Comparison of ENCODE assay signal across 12 mouse cellular contexts in genomic region chrX:58019257-58019953, GRCm38 (mm10). TPM values are rescaled to one million over a fixed set of nuclear protein-coding genes. Genes with fewer than 3 reads are reported as not detected.
A peak's percentile ranks its signal among the peaks of the same experiment; 100 is the strongest.
DNase-seq lines count a peak whose midpoint lies in the region; ATAC-seq lines count a peak whose summit lies in the region.
"Had no signal": no experiment of that assay in that cellular context is flagged by ENCODE, and none has a peak within 500 bp of the region (broad histone marks: within the 10 kb centered on the region; RNA-seq: fewer than 3 reads in every experiment).

No protein-coding gene starts in this region.

- H3K9me3 ChIP-seq in heart, embryonic 15.5 days (replicated peaks), result no peaks in the 10 kb centered on the region
- H3K9me3 ChIP-seq in forebrain, embryonic 12.5 days, result no peaks in the 10 kb centered on the region
- H3K9me3 ChIP-seq in midbrain, embryonic 12.5 days, result no peaks in the 10 kb centered on the region
- no peaks in the 10 kb centered on the region for H3K9me3 ChIP-seq in liver, embryonic 12.5 days (replicated peaks)
- H3K9me3 ChIP-seq: liver, embryonic 15.5 days had no signal

- H3K27ac ChIP-seq in heart, embryonic 15.5 days, result no peak overlapping the region
- H3K27ac ChIP-seq in forebrain, embryonic 12.5 days, result peak overlapping the region; percentile 80
- H3K27ac ChIP-seq in midbrain, embryonic 12.5 days (replicated peaks), result peak overlapping the region; percentile 83
- no peak overlapping the region for H3K27ac ChIP-seq in liver, embryonic 12.5 days
- H3K27ac ChIP-seq: liver, embryonic 15.5 days had no signal

- H3K27me3 ChIP-seq in heart, embryonic 15.5 days, result peaks cover 90% of the 10 kb centered on the region
- H3K27me3 ChIP-seq in forebrain, embryonic 12.5 days, result peaks cover 43% of the 10 kb centered on the region
- H3K27me3 ChIP-seq in midbrain, embryonic 12.5 days, result peaks cover 50% of the 10 kb centered on the region
- H3K27me3 ChIP-seq in liver, embryonic 12.5 days (replicated peaks), result peaks cover 89% of the 10 kb centered on the region

- intact Hi-C loops in heart, postnatal 14 days (cut with DNase I), result no loop called here

- 9% methylated on average over 30 of the region's 33 CpGs for WGBS in heart, embryonic 15.5 days
- 18% methylated on average over 33 of the region's 33 CpGs for WGBS in forebrain, embryonic 12.5 days
- WGBS in midbrain, embryonic 12.5 days, result 30% methylated on average over 29 of the region's 33 CpGs
- WGBS in liver, embryonic 12.5 days (ENCODE audit: insufficient replicate concordance), result 8% methylated on average over 33 of the region's 33 CpGs

- DNase-seq in heart, postnatal 14 days, result no peak
- peak; percentile 57 for DNase-seq in R1 (ENCODE audit: low read depth, low spot score)
- DNase-seq in right cerebral cortex, postnatal 25 days, result no peak
- no peak for DNase-seq in urinary bladder, postnatal 36 days (ENCODE audit: low spot score in 2 of 2)

- peak overlapping the region; percentile 26 for H3K4me3 ChIP-seq in heart, embryonic 15.5 days
- peak overlapping the region; percentile 30 for H3K4me3 ChIP-seq in forebrain, embryonic 12.5 days (replicated peaks)
- H3K4me3 ChIP-seq in midbrain, embryonic 12.5 days, result peak overlapping the region; percentile 35
- H3K4me3 ChIP-seq in liver, embryonic 12.5 days, result no peak overlapping the region
- H3K4me3 ChIP-seq: liver, embryonic 15.5 days had no signal

- ATAC-seq in heart, embryonic 15.5 days (replicated peaks; ENCODE audit: insufficient number of reproducible peaks, insufficient read depth, low FRiP score, low read depth), result no peak
- peak; percentile 68 for ATAC-seq in forebrain, embryonic 12.5 days (ENCODE audit: low FRiP score)
- peak; percentile 86 for ATAC-seq in midbrain, embryonic 12.5 days (ENCODE audit: low FRiP score, low read depth)
- ATAC-seq in liver, embryonic 12.5 days, result no peak

- no peak overlapping the region for H3K9ac ChIP-seq in heart, embryonic 15.5 days
- peak overlapping the region; percentile 42; the same call in 1 of the 2 replicates for H3K9ac ChIP-seq in forebrain, embryonic 12.5 days
- H3K9ac ChIP-seq in midbrain, embryonic 12.5 days (replicated peaks), result peak overlapping the region; percentile 28; the same call in 1 of the 2 replicates
- H3K9ac ChIP-seq in liver, embryonic 12.5 days, result no peak overlapping the region
- H3K9ac ChIP-seq: liver, embryonic 15.5 days had no signal

- no peaks in the 10 kb centered on the region for H3K36me3 ChIP-seq in heart, embryonic 15.5 days
- H3K36me3 ChIP-seq in forebrain, embryonic 12.5 days (replicated peaks), result no peaks in the 10 kb centered on the region
- no peaks in the 10 kb centered on the region for H3K36me3 ChIP-seq in midbrain, embryonic 12.5 days
- H3K36me3 ChIP-seq in liver, embryonic 12.5 days, result no peaks in the 10 kb centered on the region
- H3K36me3 ChIP-seq: liver, embryonic 15.5 days had no signal

- peak overlapping the region; percentile 47 for H3K4me2 ChIP-seq in heart, embryonic 15.5 days
- H3K4me2 ChIP-seq in forebrain, embryonic 12.5 days, result peak overlapping the region; percentile 48
- peak overlapping the region; percentile 45 for H3K4me2 ChIP-seq in midbrain, embryonic 12.5 days (replicated peaks)
- H3K4me2 ChIP-seq in liver, embryonic 12.5 days, result no peak overlapping the region
- H3K4me2 ChIP-seq: liver, embryonic 15.5 days had no signal

- H3K4me1 ChIP-seq in heart, embryonic 15.5 days (replicated peaks), result peaks cover 4% of the 10 kb centered on the region
- no peaks in the 10 kb centered on the region; the same call in 1 of the 2 replicates for H3K4me1 ChIP-seq in forebrain, embryonic 12.5 days
- no peaks in the 10 kb centered on the region for H3K4me1 ChIP-seq in midbrain, embryonic 12.5 days
- no peaks in the 10 kb centered on the region for H3K4me1 ChIP-seq in liver, embryonic 12.5 days
- H3K4me1 ChIP-seq: liver, embryonic 15.5 days had no signal

RNA-seq across cellular contexts. Expression of gene Zic3, which starts 3.1 kb away (rescaled TPM):
- polyA plus RNA-seq in heart, embryonic 15.5 days (2015; fragmentation: Nextera tagmentation; extraction: Ambion mirVana), result 0.09 and 0.11 TPM in 2 replicates
- not detected for total RNA-seq in heart, postnatal 14 days (2021)
- polyA plus RNA-seq in forebrain, embryonic 12.5 days (2016; fragmentation: Nextera tagmentation; extraction: Ambion mirVana), result 27.5 and 33.0 TPM in 2 replicates
- 38.8 and 49.3 TPM in 2 replicates for polyA plus RNA-seq in midbrain, embryonic 12.5 days (2016; fragmentation: Nextera tagmentation; extraction: Ambion mirVana)
- polyA plus RNA-seq in liver, embryonic 12.5 days (2016; fragmentation: Nextera tagmentation; extraction: Ambion mirVana), result 0.08 TPM in 1 of 2 replicates, not detected in the other
- total RNA-seq: MEL had no signal
- polyA plus RNA-seq: gonadal fat pad, adult 2 months; liver, embryonic 15.5 days; small intestine, adult 2 months had no signal

Comparison
In these comparisons a context has a peak if more than half of its experiments do, and no peak if none do; other contexts are left out.
1. ATAC-seq: peak in forebrain, embryonic 12.5 days (single experiment) and midbrain, embryonic 12.5 days (single experiment); none in heart, embryonic 15.5 days (single experiment) and liver, embryonic 12.5 days (single experiment).
2. H3K27ac ChIP-seq: peak in forebrain, embryonic 12.5 days (single experiment) and midbrain, embryonic 12.5 days (single experiment); none in heart, embryonic 15.5 days (single experiment) and liver, embryonic 12.5 days (single experiment).
3. H3K9ac ChIP-seq: peak in forebrain, embryonic 12.5 days (single experiment) and midbrain, embryonic 12.5 days (single experiment); none in heart, embryonic 15.5 days (single experiment) and liver, embryonic 12.5 days (single experiment).
4. RNA of gene Zic3, which starts 3.1 kb away (polyA plus RNA-seq): 38.8 to 49.3 TPM in midbrain, embryonic 12.5 days and 27.5 to 33.0 TPM in forebrain, embryonic 12.5 days; 0.09 to 0.11 TPM in heart, embryonic 15.5 days and 0.08 TPM in liver, embryonic 12.5 days; every median in the first group is over 10 times any median in the second.